In genomic region chr14:98651221-98651620, GRCm38 (mm10) we compare ENCODE assay signal across 25 mouse cellular contexts.
DNase-seq lines count a peak whose midpoint lies in the region; ATAC-seq and TF ChIP-seq lines count a peak whose summit lies in the region.
"Had no signal": no experiment of that assay in that cellular context is flagged by ENCODE, and none has a peak within 500 bp of the region (broad histone marks: within the 10 kb centered on the region; RNA-seq: fewer than 3 reads in every experiment).

No protein-coding gene starts in this region.

- no peaks in the 10 kb centered on the region for H3K36me3 ChIP-seq in hindbrain, embryonic 16.5 days (ENCODE audit: control insufficient read depth, insufficient read depth, low read length)
- H3K36me3 ChIP-seq in hindbrain, embryonic 11.5 days (ENCODE audit: control insufficient read depth, insufficient read depth, low read length), result no peaks in the 10 kb centered on the region
- no peaks in the 10 kb centered on the region for H3K36me3 ChIP-seq in lung, embryonic 16.5 days (ENCODE audit: control insufficient read depth, insufficient read depth, low read length)
- H3K36me3 ChIP-seq: forebrain, embryonic 12.5 days; heart, embryonic 12.5 days; limb, embryonic 12.5 days; liver, embryonic 15.5 days; neural tube, embryonic 13.5 days had no signal

- no peaks in the 10 kb centered on the region for H3K9me3 ChIP-seq in hindbrain, embryonic 16.5 days (ENCODE audit: control insufficient read depth, low read length)
- no peaks in the 10 kb centered on the region for H3K9me3 ChIP-seq in hindbrain, embryonic 11.5 days (ENCODE audit: control insufficient read depth, low read length)
- no peaks in the 10 kb centered on the region for H3K9me3 ChIP-seq in lung, embryonic 16.5 days (ENCODE audit: control insufficient read depth, low read length)
- H3K9me3 ChIP-seq: forebrain, embryonic 12.5 days; heart, embryonic 12.5 days; limb, embryonic 12.5 days; liver, embryonic 15.5 days; neural tube, embryonic 13.5 days had no signal

- H3K4me3 ChIP-seq in hindbrain, embryonic 16.5 days (ENCODE audit: low read length), result no peak overlapping the region
- H3K4me3 ChIP-seq in hindbrain, embryonic 11.5 days (ENCODE audit: low read depth, low read length), result no peak overlapping the region
- H3K4me3 ChIP-seq in lung, embryonic 16.5 days (ENCODE audit: low read length), result no peak overlapping the region
- H3K4me3 ChIP-seq: erythroblast, embryonic 14.5 days; forebrain, embryonic 12.5 days; heart, adult 2 months; heart, embryonic 12.5 days; left cerebral cortex, adult 2 months; limb, embryonic 12.5 days; liver, embryonic 15.5 days; neural tube, embryonic 13.5 days had no signal

- no peaks in the 10 kb centered on the region for H3K4me1 ChIP-seq in hindbrain, embryonic 16.5 days (ENCODE audit: control insufficient read depth, insufficient read depth, low read depth, low read length)
- H3K4me1 ChIP-seq in hindbrain, embryonic 11.5 days (replicated peaks; ENCODE audit: control insufficient read depth, insufficient read depth, low read length), result no peaks in the 10 kb centered on the region
- H3K4me1 ChIP-seq in lung, embryonic 16.5 days (replicated peaks; ENCODE audit: control insufficient read depth, insufficient read depth, low read length), result no peaks in the 10 kb centered on the region
- H3K4me1 ChIP-seq: heart, embryonic 12.5 days; limb, embryonic 12.5 days; liver, embryonic 15.5 days had no signal

- DNase-seq in hindbrain, embryonic 11.5 days (ENCODE audit: low spot score), result no peak
- DNase-seq in lung, postnatal 14 days, result no peak
- DNase-seq in brain, embryonic 14.5 days (ENCODE audit: low read depth), result peak; percentile 62
- DNase-seq in retina, embryonic 14.5 days (ENCODE audit: low spot score), result peak; percentile 5
- no peak for DNase-seq in ovary, postnatal 36 days (ENCODE audit: low spot score)
- DNase-seq: adrenal gland, postnatal 25 days; B cell, adult 2 months; cerebellum, adult 2 months; cerebellum, postnatal 14 days; heart, adult 2 months; heart, postnatal 4 days; kidney, adult 11 months; kidney, postnatal 14 days; spleen, adult 18-20 months; thymus, postnatal 25 days had no signal

- TF ChIP-seq CTCF in brain, embryonic 14.5 days (IDR thresholded peaks at IDR 0.05; ENCODE audit: borderline replicate concordance, extremely low read depth, insufficient read depth, insufficient read length), result no peak

- 69% methylated on average over 6 of the region's 6 CpGs for WGBS in hindbrain, embryonic 16.5 days
- 82% methylated on average over 6 of the region's 6 CpGs for WGBS in hindbrain, embryonic 11.5 days
- WGBS in lung, embryonic 16.5 days, result 55% methylated on average over 6 of the region's 6 CpGs

- H3K9ac ChIP-seq in hindbrain, embryonic 16.5 days (ENCODE audit: low read depth, low read length), result no peak overlapping the region
- H3K9ac ChIP-seq in hindbrain, embryonic 11.5 days (ENCODE audit: low read depth, low read length), result no peak overlapping the region
- no peak overlapping the region for H3K9ac ChIP-seq in lung, embryonic 16.5 days (ENCODE audit: low read length)
- H3K9ac ChIP-seq: forebrain, embryonic 12.5 days; heart, embryonic 12.5 days; limb, embryonic 12.5 days; liver, embryonic 15.5 days; neural tube, embryonic 13.5 days had no signal

- H3K27me3 ChIP-seq in hindbrain, embryonic 16.5 days (replicated peaks; ENCODE audit: control insufficient read depth, insufficient read depth, low read length), result no peaks in the 10 kb centered on the region
- no peaks in the 10 kb centered on the region for H3K27me3 ChIP-seq in hindbrain, embryonic 11.5 days (ENCODE audit: control insufficient read depth, insufficient read depth, low read length)
- H3K27me3 ChIP-seq in lung, embryonic 16.5 days (ENCODE audit: control insufficient read depth, insufficient read depth, low read depth, low read length), result no peaks in the 10 kb centered on the region
- H3K27me3 ChIP-seq: forebrain, embryonic 12.5 days; heart, embryonic 12.5 days; limb, embryonic 12.5 days; liver, embryonic 15.5 days had no signal

- H3K4me2 ChIP-seq in hindbrain, embryonic 16.5 days (ENCODE audit: low read length), result no peak overlapping the region
- no peak overlapping the region for H3K4me2 ChIP-seq in hindbrain, embryonic 11.5 days (replicated peaks; ENCODE audit: low read depth, low read length)
- no peak overlapping the region for H3K4me2 ChIP-seq in lung, embryonic 16.5 days (ENCODE audit: low read depth, low read length)
- H3K4me2 ChIP-seq: forebrain, embryonic 12.5 days; heart, embryonic 12.5 days; limb, embryonic 12.5 days; liver, embryonic 15.5 days; neural tube, embryonic 13.5 days had no signal

- no peak for TF ChIP-seq POLR2A in brain, embryonic 14.5 days (IDR thresholded peaks at IDR 0.05; ENCODE audit: borderline replicate concordance, extremely low read depth, insufficient read depth, insufficient read length, poor library complexity, severe bottlenecking)

- no peak overlapping the region for H3K27ac ChIP-seq in hindbrain, embryonic 16.5 days (ENCODE audit: low read depth, low read length)
- H3K27ac ChIP-seq in hindbrain, embryonic 11.5 days (ENCODE audit: low read depth, low read length), result no peak overlapping the region
- no peak overlapping the region for H3K27ac ChIP-seq in lung, embryonic 16.5 days (ENCODE audit: low read length)
- H3K27ac ChIP-seq: forebrain, embryonic 12.5 days; heart, adult 2 months; left cerebral cortex, adult 2 months; limb, embryonic 12.5 days; liver, embryonic 15.5 days; neural tube, embryonic 13.5 days had no signal

- 0 out of 2 replicates have a peak, but pooled peaks have one; percentile 34 for ATAC-seq in hindbrain, embryonic 16.5 days
- ATAC-seq in hindbrain, embryonic 11.5 days (ENCODE audit: low FRiP score), result no peak
- ATAC-seq in lung, embryonic 16.5 days (ENCODE audit: low read depth), result peak; percentile 43; the same call in 1 of the 2 replicates
- ATAC-seq: lung, postnatal 0 days had no signal

Comparison
In these comparisons a context has a peak if more than half of its experiments do, and no peak if none do; other contexts are left out.
1. DNase-seq: peak in brain, embryonic 14.5 days (single experiment) and retina, embryonic 14.5 days (single experiment); none in hindbrain, embryonic 11.5 days (single experiment), lung, postnatal 14 days (single experiment) and ovary, postnatal 36 days (single experiment).